Mouse (Mus musculus) gastrocnemius, postnatal 25 days (tissue): ENCODE measurements around the gene Lpin2. TPM values are rescaled to one million over a fixed set of nuclear protein-coding genes. Genes with fewer than 3 reads are reported as not detected.
A peak's percentile ranks its signal among the peaks of the same experiment; 100 is the strongest.

Experiments used
- DNase-seq: peaks from one replicate; pipeline ENCODE4 v3.0.0; 2022
- total RNA-seq, 2 experiments: library from RNA; stranded (reverse); gene quantifications; 1 replicate in 1 of 2; 2 replicates in 1 of 2; pipeline ENCODE4 v1.2.3; 2021

Lpin2 gene
- total RNA-seq, 2 experiments from 2014 or later = 4.0 to 4.9 TPM

DNA sequence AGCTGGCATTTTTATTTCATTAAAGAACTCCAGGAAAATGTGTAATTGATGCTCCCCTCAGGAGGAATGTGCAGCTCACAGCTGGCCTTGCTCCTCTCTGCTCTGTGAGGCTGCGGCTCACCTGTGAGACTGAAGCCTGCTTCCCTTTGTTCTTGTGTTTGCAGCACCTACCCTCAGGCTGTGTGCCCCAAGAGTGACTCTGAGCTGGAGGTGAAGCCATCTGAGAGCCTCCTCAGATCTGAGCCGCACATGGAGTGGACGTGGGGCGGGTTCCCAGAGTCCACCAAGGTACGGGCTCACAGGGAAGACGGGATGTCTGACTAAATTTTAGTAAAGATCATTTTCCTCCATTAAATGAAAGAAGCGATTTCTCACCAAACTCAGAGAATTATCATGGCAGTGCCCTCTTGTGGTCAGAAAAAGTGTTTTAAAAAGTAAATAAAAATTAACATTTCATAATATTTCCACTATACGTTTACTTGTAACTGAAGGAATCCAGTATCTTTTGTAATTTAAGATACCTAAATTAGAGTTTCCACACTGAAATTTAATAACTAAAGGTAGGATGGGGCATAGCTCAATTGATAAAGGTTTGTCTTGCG lies 47.8 kb downstream of the Lpin2 start:
- DNase-seq = no peak

- no peak for DNase-seq
Observed at GRCm38 (mm10) chr17:71231998-71232397, 49.6 kb downstream of the Lpin2 start.

GRCm38 (mm10) chr17:71233210-71233609 lies 50.9 kb downstream of the Lpin2 start:
- no peak for DNase-seq

- DNase-seq = no peak
Observed at GRCm38 (mm10) chr17:71234041-71234594, 51.8 kb downstream of the Lpin2 start.

- no peak for DNase-seq
Observed at GRCm38 (mm10) chr17:71235229-71235958, 53.0 kb downstream of the Lpin2 start.

DNA sequence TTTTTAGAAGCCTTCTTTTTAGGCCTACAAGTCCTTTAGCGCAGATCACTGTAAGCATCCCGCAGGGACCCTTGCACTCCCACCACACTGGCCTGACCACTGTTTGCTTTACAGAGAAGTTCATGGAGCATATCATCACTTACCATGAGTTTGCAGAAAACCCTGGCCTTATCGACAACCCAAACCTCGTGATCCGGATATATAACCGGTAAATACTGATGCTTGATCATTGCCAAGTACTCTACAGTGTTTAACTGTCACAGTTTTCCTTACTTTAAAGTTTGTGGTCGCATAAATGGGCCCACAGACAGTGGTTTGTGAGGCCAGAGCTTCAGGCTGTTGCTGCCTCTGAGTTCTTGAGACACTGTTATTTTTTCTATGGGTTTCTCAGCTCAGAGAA lies 56.1 kb downstream of the Lpin2 start:
- no peak for DNase-seq

- DNase-seq = no peak
Observed at GRCm38 (mm10) chr17:71240811-71241210, 58.5 kb downstream of the Lpin2 start.

DNA sequence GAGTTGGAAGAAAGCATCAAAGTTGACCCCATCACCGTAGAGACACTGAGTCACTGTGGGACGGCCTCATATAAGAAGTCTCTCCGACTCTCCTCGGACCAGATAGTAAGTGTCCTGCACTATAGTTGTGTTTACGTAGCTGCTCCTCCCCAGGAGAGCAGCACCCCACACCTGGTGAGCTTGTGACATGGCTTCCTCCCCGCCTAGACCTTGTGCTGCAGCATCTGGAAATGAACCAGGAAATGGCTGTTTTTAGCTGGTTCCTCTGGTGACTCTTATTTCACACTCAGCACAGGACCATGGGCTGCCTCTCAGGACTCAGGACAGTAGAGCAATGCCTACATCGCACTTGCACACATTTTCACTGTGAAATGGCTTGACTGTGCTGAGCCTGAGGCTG lies 60.3 kb downstream of the Lpin2 start:
- DNase-seq = no peak

- no peak for DNase-seq
Observed at GRCm38 (mm10) chr17:71245133-71245532, 62.8 kb downstream of the Lpin2 start.

GRCm38 (mm10) chr17:71246022-71246421 lies 63.7 kb downstream of the Lpin2 start:
- DNase-seq = no peak

DNA sequence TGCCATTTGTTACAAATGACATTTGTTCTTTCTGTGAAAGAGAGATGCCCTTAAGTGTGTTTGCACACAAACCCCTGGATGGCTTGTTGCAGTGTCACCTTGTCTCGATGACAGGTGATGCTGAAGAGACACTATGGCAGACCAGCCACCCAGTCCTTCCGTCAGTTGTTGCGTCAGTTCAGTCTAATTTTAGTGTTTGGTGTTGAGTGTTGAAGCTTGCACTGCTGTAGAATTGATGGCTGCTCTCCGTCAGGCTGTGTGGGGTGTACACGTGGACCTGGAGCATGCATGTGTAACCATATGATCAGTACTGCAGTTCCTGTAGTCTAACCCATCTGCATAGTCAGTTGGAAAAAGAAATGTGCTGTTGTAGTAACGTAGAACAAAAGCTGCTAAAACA lies 66.6 kb downstream of the Lpin2 start:
- DNase-seq = no peak

DNA sequence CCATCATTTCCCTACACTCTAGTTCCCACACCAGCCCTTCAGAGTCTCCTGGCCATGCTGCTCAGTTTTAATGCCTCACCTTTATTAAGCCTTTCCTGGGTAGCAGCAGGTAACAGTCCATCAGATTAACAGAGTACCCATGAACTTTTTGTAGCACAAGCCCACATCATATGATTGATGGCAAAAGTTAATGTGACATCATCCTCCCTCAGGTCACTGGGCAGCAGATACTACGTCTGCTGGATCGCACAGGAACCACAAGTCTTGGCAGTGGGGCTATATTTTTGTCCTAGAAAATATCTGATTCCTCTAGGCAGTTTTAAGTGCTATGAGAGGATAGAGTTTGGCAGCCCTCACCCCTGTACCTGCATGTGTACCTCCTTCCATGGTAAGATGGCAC lies 67.7 kb downstream of the Lpin2 start:
- DNase-seq = no peak

DNA sequence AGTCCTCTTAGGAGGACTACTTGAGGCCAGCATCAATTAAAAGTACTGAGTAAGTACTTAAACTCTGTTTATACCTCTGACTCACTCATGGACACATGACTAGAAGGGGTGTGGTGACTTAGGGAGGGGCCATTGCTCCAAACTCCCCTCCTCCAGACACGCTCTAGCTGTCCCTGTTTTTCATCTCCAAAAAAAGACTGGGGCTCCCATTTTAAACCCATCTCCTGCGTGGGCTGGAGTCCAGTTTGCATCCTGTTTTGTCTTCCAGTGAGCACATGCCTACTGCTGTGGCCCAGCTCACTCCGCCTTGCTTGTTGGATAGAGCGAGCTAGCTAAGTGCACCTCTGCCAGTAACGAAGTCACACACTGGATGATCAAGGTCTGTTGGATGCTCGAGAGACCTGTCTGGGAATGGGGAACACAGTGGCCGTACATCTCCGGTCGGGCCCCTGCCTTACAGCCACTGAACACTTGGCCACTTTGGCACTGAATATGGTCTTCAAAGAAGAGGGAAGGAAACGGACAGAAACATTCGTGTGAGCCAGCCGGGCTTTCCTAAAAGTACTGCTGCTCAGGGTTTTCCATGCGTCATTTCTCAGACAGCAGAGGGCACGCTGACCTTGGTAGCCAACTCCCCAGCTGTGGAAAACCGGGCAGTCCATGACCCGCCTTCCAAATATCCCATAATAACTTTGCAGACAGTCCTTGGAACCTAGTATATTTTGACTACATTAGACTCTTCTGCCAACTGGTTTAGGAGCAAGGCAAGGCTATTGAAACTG lies 68.7 kb downstream of the Lpin2 start:
- DNase-seq = peak; percentile 36

DNA sequence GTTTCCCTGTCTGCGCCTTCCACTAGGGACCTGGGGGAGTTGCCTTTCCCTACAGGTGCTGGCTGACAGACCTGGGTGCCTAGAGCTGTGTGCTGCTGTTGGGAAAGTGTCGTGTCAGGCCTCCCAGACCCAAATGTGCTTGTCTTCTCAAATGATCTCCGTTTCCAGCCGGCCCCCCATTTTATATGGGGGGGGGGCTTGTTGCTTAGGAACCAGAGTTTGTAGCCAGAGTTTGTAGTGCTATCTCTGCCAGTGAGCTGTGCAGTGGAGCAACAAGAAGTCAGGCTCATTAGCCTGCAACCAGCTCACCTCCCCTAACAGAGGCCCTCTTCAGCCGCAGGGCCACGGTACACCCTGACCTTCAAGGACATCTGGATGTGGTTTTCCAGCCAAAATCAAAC lies 69.2 kb downstream of the Lpin2 start:
- no peak for DNase-seq

GRCm38 (mm10) chr17:71252101-71252500 lies 69.7 kb downstream of the Lpin2 start:
- DNase-seq = no peak

- no peak for DNase-seq
Observed at GRCm38 (mm10) chr17:71253391-71253790, 71.0 kb downstream of the Lpin2 start.

DNA sequence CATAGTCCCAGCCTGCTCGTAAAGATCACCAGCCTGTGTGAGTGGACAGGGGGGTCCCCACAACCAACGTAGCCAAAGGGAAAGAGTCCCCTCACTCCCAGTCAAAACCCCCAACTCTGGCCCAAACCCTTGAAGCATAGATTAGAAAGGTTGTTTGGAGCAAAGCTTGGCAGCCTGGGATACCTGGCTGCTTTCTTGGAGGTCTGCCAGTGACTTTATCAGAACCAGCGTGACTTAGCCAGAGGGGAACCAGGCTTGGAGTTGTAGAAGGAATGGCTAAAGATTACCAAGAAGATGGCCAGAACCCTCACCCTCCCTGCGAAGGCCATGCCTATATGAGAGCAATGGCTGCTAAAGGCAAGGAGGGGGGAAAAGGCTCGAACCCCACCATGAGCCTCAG lies 71.7 kb downstream of the Lpin2 start:
- no peak for DNase-seq

DNA sequence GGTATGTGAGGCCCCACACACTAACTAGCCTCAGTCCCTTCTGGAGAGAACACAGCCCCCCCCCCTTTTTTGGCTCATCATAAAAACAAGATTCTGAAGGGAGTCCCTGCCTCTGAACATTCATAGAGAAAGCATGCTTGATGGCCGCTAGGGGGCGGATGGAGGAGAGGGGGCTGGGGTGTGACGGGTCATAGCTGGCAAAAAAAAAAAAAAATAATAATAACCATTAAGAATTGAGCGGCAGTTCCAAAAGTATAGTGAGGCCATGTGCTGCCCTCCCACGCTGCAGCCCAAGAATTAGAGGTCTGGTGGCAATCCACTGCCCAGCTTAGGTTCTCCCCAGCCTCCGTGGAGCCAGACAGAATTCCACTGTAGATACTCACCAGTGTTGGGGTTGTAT lies 72.4 kb downstream of the Lpin2 start:
- DNase-seq = no peak

- no peak for DNase-seq
Observed at GRCm38 (mm10) chr17:71256068-71256615, 73.8 kb downstream of the Lpin2 start.

GRCm38 (mm10) chr17:71256806-71257536 lies 74.6 kb downstream of the Lpin2 start:
- DNase-seq = no peak

- DNase-seq = peak; percentile 51
Observed at GRCm38 (mm10) chr17:71259727-71260126, 77.4 kb downstream of the Lpin2 start.

DNA sequence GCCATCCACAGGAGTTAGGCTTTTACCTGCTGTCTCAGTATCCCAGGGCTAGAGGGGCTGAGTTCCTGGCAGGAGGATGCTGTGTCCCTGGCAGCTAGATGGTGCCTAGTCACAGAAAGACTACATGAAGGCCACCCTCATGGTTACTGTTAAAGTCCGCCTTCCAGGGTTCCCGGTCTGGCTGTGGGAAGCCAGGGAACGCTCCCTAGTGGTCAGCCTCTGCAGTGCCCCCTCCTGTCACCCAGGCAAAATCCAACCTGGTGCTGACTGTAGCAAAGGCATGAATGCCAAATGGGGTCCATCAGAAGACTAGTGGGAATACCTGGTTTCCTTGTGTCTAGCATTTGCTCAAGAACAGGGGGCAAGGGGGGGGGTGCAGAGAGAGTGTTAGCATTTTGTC lies 78.3 kb downstream of the Lpin2 start:
- no peak for DNase-seq
